Mouse (Mus musculus) urinary bladder, postnatal 14 days (tissue): ENCODE results near the gene Col6a5.
A peak's percentile ranks its signal among the peaks of the same experiment; 100 is the strongest.

Source experiments
- DNase-seq: peaks from one replicate; pipeline ENCODE4 v3.0.0; 2021; ENCODE audit warnings: low spot score

Col6a5 gene

GRCm38 (mm10) chr9:105960533-105960932, at the start of gene Col6a5:
TSS of gene Col6a5 (minus strand) at chr9:105960643.
- DNase-seq, result peak; percentile 11

GRCm38 (mm10) chr9:105997955-105998354, 37.5 kb upstream of the Col6a5 start:
- DNase-seq, result no peak

GRCm38 (mm10) chr9:105992425-105992824, 32.0 kb upstream of the Col6a5 start:
- no peak for DNase-seq

DNA sequence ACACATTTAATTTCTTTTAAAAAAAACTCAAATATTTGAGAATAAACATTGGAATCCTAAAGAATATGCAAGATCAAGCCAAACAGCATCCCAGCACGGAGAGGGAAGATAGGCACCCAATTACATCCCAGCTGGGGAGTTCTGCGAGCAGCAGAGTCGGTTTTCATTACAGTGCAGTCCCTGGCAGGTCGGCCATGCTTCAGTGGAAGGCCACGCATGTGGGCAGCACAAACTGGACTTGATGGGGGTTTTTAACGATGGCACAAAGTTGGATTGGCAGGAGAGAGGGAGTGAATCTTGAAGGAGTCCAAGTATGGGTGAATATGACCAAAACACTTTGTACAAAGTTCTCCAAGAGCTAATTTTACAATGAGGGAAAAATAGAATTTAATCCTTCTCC, 29.7 kb upstream of the Col6a5 start:
- no peak for DNase-seq

DNA sequence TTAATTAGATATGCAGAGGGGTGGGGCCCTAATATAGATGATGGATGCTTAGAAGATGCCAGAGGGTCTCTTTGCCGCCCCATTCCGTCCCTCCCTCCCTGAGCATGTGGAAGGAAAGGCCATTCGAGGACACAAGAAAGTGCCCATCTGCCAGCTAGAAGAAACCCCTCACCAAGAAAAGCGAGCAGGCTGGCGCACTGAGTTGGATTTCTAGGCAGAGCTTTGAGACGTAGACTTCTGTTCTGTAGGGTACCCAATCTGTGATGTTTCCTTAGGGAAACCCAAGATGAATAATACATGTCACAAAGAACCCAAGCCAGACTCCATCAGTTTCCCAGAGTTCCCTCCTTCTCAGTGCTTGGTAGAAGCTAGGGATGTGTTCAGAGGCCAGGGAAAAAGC, 29.0 kb upstream of the Col6a5 start:
- DNase-seq, result no peak

DNA sequence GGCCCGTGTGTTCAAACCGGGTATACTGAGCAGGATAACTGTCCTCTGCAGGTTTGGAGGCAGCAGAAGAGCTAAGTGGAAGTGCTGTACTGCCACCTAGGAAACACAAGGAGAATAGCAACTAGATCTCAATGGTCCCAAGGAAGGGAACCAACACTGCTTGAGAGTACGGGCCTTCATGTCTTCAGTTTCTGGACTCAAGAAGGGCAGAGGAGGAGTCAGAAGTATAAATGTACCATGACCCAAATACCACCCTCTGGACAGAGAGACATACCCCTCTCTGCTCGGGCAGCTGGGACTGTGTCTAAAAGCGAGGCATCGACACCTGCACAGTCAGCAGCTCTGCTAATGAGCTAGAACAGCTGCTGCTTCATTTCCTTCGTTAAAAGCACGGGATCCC, 27.7 kb upstream of the Col6a5 start:
- no peak for DNase-seq

DNA sequence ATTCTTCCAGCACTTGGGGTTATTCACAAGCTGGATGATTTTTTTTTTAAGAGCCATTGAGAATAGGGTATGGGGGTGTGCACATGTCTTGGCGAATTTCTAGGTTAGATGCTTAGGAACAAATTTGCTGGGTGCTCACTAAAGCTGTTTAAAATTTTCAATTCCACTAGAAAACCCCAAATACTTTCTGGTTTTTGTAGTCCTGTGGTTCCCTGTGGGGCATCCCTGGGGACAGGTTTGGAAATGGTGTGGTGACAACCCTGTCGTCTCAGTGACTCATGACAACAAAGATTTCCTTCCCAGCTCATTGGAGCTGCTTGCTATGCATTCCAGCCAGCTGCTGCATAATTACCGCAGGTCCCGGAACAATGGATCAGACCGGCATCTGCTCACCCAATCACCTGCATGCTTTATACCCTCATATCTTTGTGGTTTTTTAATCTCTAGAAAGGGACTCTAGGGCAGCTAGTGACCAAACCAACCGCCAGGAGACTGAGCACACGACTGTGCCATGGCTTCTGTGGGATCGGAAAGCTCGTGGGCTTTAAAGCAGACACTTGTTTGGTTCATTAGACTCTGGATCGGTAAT, 24.6 kb upstream of the Col6a5 start:
- no peak for DNase-seq

DNA sequence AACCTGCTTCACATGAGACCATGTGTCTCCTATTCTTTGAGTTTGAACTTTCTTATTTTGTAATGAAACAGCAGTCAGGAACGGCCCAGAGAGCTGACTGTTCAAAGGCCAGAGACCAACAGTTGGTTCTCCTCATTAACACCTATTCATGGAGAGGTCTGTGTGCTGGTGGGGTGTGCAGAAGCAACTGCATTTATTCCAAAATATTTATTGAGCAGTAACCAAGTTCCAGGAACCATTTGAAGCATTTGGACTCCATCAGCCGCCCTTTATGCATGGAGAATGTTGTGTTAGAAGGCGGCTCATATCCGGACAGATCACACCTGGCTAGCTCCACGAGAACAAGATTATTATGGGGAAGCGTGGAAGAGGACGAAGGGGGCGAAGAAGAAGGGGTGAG, 18.0 kb upstream of the Col6a5 start:
- no peak for DNase-seq

DNA sequence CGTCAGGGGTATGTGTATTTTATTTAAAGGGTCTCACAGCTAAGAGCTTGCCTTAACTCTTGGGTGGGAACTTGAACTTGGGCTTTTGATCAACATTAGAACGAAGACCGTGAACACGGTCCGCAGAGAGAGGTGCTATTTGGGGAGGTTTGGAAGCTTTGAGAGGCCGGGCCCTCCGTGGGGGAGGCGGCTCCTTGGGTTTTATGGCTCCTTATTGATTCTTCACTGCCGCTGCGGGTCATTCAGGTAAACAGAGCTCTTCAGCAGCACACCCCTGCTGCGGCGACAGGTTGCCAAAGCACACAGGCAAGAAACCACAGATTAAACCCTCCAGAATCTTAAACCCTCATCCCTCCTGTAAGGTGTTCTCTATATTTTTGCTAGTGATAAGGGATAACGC, 16.4 kb upstream of the Col6a5 start:
- DNase-seq, result no peak

DNA sequence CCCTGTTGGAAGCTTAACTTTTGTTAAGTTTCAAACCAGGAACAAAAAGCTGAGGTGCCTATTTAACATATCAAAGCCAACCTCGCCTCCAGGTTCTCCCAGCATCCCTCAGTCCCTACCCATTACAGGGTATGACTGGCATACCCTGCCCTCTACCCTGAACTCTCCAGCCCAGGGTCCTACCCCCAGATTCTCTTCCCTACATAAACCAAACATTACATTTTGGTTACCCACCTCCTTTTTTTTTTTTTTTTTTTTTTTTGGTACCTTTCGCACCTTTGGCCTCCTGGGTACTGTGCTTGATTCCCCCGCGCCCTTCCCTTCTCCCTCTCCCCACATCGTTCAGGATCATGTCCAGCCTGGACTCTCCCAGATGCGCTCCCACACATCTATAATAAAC, 15.9 kb upstream of the Col6a5 start:
- no peak for DNase-seq

DNA sequence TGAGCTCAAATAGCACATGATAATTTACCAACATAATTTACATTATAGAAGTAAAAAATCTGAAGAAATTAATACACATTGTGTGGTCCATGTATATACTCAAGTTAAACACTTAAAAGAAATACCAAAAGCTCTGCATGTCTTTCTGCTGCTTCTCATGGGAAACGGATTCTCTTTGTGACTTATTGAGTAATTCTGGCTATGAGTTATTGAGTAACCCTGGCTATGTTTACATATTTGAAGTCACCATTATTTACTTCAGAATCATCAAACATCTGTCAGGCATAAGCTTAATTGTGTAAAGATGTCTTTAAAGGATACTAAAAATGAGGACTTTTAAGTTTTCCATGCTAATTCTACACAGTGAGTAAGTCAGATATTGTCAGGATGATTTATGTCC, 13.3 kb upstream of the Col6a5 start:
- DNase-seq, result no peak

GRCm38 (mm10) chr9:105972031-105972430, 11.6 kb upstream of the Col6a5 start:
- no peak for DNase-seq

DNA sequence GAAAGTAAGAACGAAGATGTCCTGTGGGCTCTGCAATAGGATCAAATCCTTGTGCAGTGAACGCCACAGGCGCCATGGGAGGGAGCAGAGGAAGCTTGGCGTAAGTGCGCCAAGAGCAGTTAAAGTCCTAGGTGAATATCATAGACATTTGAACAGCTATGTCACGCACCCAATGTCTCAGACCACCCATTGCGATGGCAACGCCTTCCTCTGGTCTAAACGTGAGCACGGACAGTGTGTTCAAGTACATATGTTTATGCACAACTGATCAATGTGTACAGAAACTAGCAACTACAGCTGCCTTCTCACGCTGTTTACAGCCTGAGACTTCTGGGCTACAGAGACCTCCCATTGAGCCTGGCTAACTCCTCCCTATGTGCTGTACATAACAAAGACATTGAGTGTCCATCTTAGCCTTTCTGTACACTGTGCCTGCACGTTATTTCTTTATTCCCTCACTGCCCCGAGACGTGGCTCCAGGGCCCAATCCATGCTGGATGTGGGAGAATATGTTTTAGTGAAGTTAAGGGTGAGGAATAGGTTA, 11.0 kb upstream of the Col6a5 start:
- no peak for DNase-seq

DNA sequence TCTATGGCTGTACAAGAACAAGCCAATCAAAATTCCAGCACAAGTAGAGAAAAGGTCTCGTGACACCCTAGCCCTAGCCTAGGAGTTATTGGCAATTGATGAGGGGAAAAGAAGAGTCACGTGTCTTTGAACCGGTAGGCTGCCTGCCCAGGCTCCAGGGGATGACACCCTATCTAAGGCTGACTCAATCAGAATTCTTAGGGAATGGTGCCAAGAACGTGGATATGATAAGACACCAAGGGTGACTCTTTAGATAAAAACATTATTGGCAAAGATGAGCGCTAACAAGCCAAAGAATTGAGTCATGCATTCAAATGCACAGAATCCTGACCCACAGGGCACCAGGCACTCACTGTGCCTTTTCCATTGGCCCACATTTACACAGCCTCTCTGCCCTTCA, 10.5 kb upstream of the Col6a5 start:
- DNase-seq, result no peak

DNA sequence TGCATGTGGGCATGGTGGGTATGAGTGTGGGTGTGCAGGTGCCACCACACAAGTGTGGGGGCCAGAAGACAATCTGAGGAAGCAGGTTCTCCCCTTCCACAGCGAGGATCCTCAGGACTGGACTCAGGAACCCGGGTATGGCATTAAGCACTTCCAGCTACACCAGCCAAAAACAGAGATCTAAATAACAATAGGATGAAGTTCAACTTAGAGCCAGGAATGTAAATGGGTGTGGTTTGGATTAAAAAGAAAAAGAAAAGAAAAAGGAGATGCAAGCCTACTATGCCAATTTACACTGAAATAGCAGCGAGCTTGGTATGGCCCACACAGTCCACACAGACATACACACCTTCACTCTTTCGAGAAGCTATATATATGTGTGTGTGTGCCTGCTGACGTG, 7.5 kb upstream of the Col6a5 start:
- no peak for DNase-seq

GRCm38 (mm10) chr9:105959116-105959515, 1.3 kb downstream of the Col6a5 start:
- DNase-seq, result no peak

- DNase-seq, result no peak
Measured at GRCm38 (mm10) chr9:105949755-105950154, 10.7 kb downstream of the Col6a5 start.

GRCm38 (mm10) chr9:105947577-105947976, 12.9 kb downstream of the Col6a5 start:
- DNase-seq, result no peak

GRCm38 (mm10) chr9:105933816-105934215, 26.6 kb downstream of the Col6a5 start:
- no peak for DNase-seq

- no peak for DNase-seq
Measured at GRCm38 (mm10) chr9:105929287-105929686, 31.2 kb downstream of the Col6a5 start.

- no peak for DNase-seq
Measured at GRCm38 (mm10) chr9:105928406-105929071, 31.9 kb downstream of the Col6a5 start.

DNA sequence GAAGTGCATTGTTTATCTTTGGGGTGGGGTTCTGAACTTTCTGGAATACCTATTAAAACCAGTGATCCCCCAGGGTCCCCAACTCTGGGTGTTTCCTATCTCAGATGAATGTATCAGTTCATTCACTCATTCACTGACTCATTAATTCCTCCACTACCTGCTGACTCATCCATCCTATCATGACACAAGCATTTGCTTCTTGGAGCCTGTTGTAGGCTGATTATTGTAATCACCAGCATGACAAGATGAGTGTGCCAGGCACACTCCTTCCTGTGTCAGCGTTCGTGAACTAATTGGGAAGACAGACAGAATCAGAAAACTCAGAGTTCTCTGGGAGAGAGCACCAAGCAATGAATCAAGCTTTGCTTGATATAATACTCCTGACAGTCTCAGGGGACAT, 36.8 kb downstream of the Col6a5 start:
- DNase-seq, result no peak

- DNase-seq, result no peak
Measured at GRCm38 (mm10) chr9:105915186-105915585, 45.3 kb downstream of the Col6a5 start.

- no peak for DNase-seq
Measured at GRCm38 (mm10) chr9:105910166-105910565, 50.3 kb downstream of the Col6a5 start.
